Mouse (Mus musculus) intestine, embryonic 14.5 days (tissue): ENCODE results near the gene 2610044O15Rik8. TPM values are rescaled to one million over a fixed set of nuclear protein-coding genes. Genes with fewer than 3 reads are reported as not detected.
"Not testable (repeated sequence)": the region's sequence is repeated elsewhere in the genome, so short reads cannot be mapped to it uniquely, and the experiment has no call there.

ENCODE experiments used
- ATAC-seq: fragments of 200-750 bp; cut with Nextera tagmentation; replicated peaks from 2 replicates; pipeline ENCODE4 v1.8.0; 2017; ENCODE audit warnings: low read depth, moderate number of reproducible peaks, moderate TSS enrichment, moderate library complexity; ENCODE audit not compliant: low FRiP score, low TSS enrichment
- DNase-seq: peaks from one replicate; pipeline ENCODE4 v3.0.0-alpha.2; 2018; ENCODE audit warnings: low spot score
- H3K27ac ChIP-seq: fragments of 300-500 bp; sonication (generic); 2 replicates; pipeline ENCODE4 v1.5.1; 2014; ENCODE audit warnings: low read depth, mild to moderate bottlenecking, control low read depth
- H3K27me3 ChIP-seq: fragments of 300-500 bp; sonication (generic); replicated peaks from 2 replicates; pipeline ENCODE4 v1.6.1; 2014; ENCODE audit warnings: low read length, control low read depth; ENCODE audit not compliant: control insufficient read depth, insufficient read depth
- H3K36me3 ChIP-seq: fragments of 300-500 bp; sonication (generic); 2 replicates; pipeline ENCODE4 v1.6.1; 2014; ENCODE audit warnings: low read length, control low read depth; ENCODE audit not compliant: control insufficient read depth, insufficient read depth
- H3K4me1 ChIP-seq: fragments of 300-500 bp; sonication (generic); replicated peaks from 2 replicates; pipeline ENCODE4 v1.6.1; 2014; ENCODE audit warnings: low read length, control low read depth, mixed read lengths; ENCODE audit not compliant: control insufficient read depth, insufficient read depth
- H3K4me2 ChIP-seq: fragments of 300-500 bp; sonication (generic); 2 replicates; pipeline ENCODE4 v1.6.1; 2014; ENCODE audit warnings: low read length
- H3K4me3 ChIP-seq: fragments of 300-500 bp; sonication (generic); 2 replicates; pipeline ENCODE4 v1.5.1; 2014; ENCODE audit warnings: low read depth, low read length, control low read depth, mixed read lengths
- H3K9ac ChIP-seq: fragments of 300-500 bp; sonication (generic); 2 replicates; pipeline ENCODE4 v1.6.1; 2014; ENCODE audit warnings: mild to moderate bottlenecking, low read length
- H3K9me3 ChIP-seq: fragments of 300-500 bp; sonication (generic); 2 replicates; pipeline ENCODE4 v1.6.1; 2016; ENCODE audit warnings: low read length, control low read depth; ENCODE audit not compliant: control insufficient read depth
- WGBS: fragments of 180-500 bp; shearing (Covaris S2); extraction: QIAGEN DNeasy Blood & Tissue Kit; methylation state at CpG from one replicate; pipeline ENCODE4 v1.1.7; 2014; 5-methylcytosine and 5-hydroxymethylcytosine counted together
- polyA plus RNA-seq: library from polyadenylated mRNA; unstranded; fragments of >200 nt; fragmentation: Nextera tagmentation; extraction: Ambion mirVana; gene quantifications from 2 replicates; pipeline ENCODE4 v1.2.1, GENCODE M21; 2014

The 2610044O15Rik8 gene
- polyA plus RNA-seq, result 19.6 and 23.6 TPM in 2 replicates

GRCm38 (mm10) chr8:129234027-129234733 lies at the start of gene 2610044O15Rik8:
2610044O15Rik8 (minus strand) TSS chr8:129234406.
- 0% methylated on average over 18 of the region's 18 CpGs for WGBS
- DNase-seq, result peak; percentile 95
- H3K9ac ChIP-seq, result peak within 1 kb of the TSS; percentile 64

GRCm38 (mm10) chr8:129265918-129266317 lies 31.7 kb upstream of the 2610044O15Rik8 start:
- Histone ChIP-seq H3K27ac (no peak overlapping the region), H3K36me3 (no peaks in the 10 kb centered on the region), H3K4me2 (no peak overlapping the region), H3K4me1 (no peaks in the 10 kb centered on the region), H3K9me3 (peaks cover 8% of the 10 kb centered on the region), H3K9ac (no peak overlapping the region), H3K4me3 (no peak overlapping the region), H3K27me3 (no peaks in the 10 kb centered on the region)
- ATAC-seq (no peak), DNase-seq (no peak)
- WGBS, result 95% methylated on average over 1 of the region's 1 CpGs

More at GRCm38 (mm10) chr8:129234027-129234733, at the start of gene 2610044O15Rik8:
- Histone ChIP-seq H3K9me3 (no peaks in the 10 kb centered on the region), H3K27me3 (no peaks in the 10 kb centered on the region), H3K4me2 (peak within 1 kb of the TSS; percentile 72), H3K27ac (peak within 1 kb of the TSS; percentile 94), H3K4me3 (peak within 1 kb of the TSS; percentile 67), H3K4me1 (peaks cover 3% of the 10 kb centered on the region; the same call in 1 of the 2 replicates), H3K36me3 (no peaks in the 10 kb centered on the region)
- peak; percentile 98 for ATAC-seq

- ATAC-seq, result no peak
- 82% methylated on average over 2 of the region's 2 CpGs for WGBS
- no peak overlapping the region for H3K27ac ChIP-seq
These were observed 30.1 kb upstream of the 2610044O15Rik8 start for GRCm38 (mm10) chr8:129264296-129264695.

GRCm38 (mm10) chr8:129263211-129263927 lies 29.2 kb upstream of the 2610044O15Rik8 start:
- H3K27me3 ChIP-seq, H3K9me3 ChIP-seq, H3K4me1 ChIP-seq, H3K36me3 ChIP-seq, H3K27ac ChIP-seq: not testable (repeated sequence)
- WGBS, result under 1% methylated on average over 22 of the region's 24 CpGs
- peak; percentile 86 for DNase-seq
- Histone ChIP-seq H3K9ac (0 out of 2 replicates have a peak overlapping the region, but pooled peaks have one; percentile 30), H3K4me2 (peak overlapping the region; percentile 50), H3K4me3 (peak overlapping the region; percentile 48)
- peak; percentile 98 for ATAC-seq

More at GRCm38 (mm10) chr8:129264296-129264695, 30.1 kb upstream of the 2610044O15Rik8 start:
- H3K4me2 ChIP-seq, result peak overlapping the region; percentile 50; the same call in 1 of the 2 replicates
- no peak overlapping the region for H3K9ac ChIP-seq
- no peaks in the 10 kb centered on the region for H3K27me3 ChIP-seq
- H3K4me1 ChIP-seq, result no peaks in the 10 kb centered on the region
- no peaks in the 10 kb centered on the region for H3K36me3 ChIP-seq
- peaks cover 8% of the 10 kb centered on the region for H3K9me3 ChIP-seq
- DNase-seq, result no peak
- peak overlapping the region; percentile 48; the same call in 1 of the 2 replicates for H3K4me3 ChIP-seq

GRCm38 (mm10) chr8:129233664-129234026 lies 561 bp downstream of the 2610044O15Rik8 start:
- H3K4me1 ChIP-seq, result peaks cover 3% of the 10 kb centered on the region; the same call in 1 of the 2 replicates
- no peak for ATAC-seq
- under 1% methylated on average over 9 of the region's 9 CpGs for WGBS

More at GRCm38 (mm10) chr8:129233664-129234026, 561 bp downstream of the 2610044O15Rik8 start:
- H3K9ac ChIP-seq, result peak overlapping the region; percentile 64
- peak overlapping the region; percentile 67 for H3K4me3 ChIP-seq
- no peaks in the 10 kb centered on the region for H3K9me3 ChIP-seq
- no peaks in the 10 kb centered on the region for H3K27me3 ChIP-seq
- peak overlapping the region; percentile 72 for H3K4me2 ChIP-seq
- DNase-seq, result no peak
- no peaks in the 10 kb centered on the region for H3K36me3 ChIP-seq
- H3K27ac ChIP-seq, result peak overlapping the region; percentile 94

Other genes starting within 250 kb of the 2610044O15Rik8 start
- 0.22 and 0.27 TPM in 2 replicates for gene Ccdc7a, start 168.9 kb downstream of the 2610044O15Rik8 start, polyA plus RNA-seq
- not detected in 2 replicates for gene Ccdc7b, start 167.3 kb downstream of the 2610044O15Rik8 start, polyA plus RNA-seq
- not detected in 2 replicates for gene Gm10999, start 102.7 kb downstream of the 2610044O15Rik8 start, polyA plus RNA-seq